In the genomic region with DNA sequence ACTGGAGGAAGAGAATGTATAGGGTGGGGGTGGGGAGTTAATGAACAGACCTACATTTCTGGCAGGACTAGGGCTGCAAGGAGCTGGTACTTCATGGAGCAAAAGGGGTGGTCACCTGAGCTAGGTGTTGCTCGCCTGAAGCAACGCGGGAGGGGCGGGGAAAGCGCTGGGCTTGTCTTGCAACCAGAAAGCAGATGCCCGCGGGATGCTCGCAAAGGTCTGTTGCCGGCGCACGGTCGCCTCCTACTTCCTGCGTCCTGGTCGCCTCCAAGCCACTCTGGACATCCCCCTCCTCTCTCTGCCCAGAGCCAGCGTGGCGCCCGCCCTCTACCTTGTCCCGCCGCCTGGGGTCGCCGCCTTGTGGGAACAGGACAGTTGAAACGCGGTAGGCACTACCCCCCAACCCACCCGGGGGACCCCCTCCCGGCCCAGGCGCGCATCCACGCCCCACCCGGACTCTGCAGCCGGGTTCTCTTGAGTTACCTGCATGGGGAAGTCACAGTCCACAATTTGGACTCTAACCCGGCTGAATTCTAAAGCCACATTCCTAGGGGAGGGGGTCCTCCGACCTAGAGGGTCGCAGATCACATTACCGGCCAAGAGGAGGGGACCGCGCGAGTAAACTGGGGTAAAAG, we compare ENCODE assay signal across 8 mouse cellular contexts. TPM values are rescaled to one million over a fixed set of nuclear protein-coding genes. Genes with fewer than 3 reads are reported as not detected.
DNase-seq lines count a peak whose midpoint lies in the region; ATAC-seq and TF ChIP-seq lines count a peak whose summit lies in the region.

No protein-coding gene starts in this region.

- H3K36me3 ChIP-seq in forebrain, embryonic 13.5 days (ENCODE audit: poor library complexity, severe bottlenecking): peaks cover 22% of the 10 kb centered on the region
- H3K36me3 ChIP-seq in intestine, embryonic 14.5 days (ENCODE audit: control insufficient read depth, insufficient read depth, low read length): peaks cover 19% of the 10 kb centered on the region
- H3K36me3 ChIP-seq in liver, embryonic 15.5 days (replicated peaks): peaks cover 7% of the 10 kb centered on the region; the same call in 1 of the 2 replicates
- peaks cover 22% of the 10 kb centered on the region for H3K36me3 ChIP-seq in neural tube, embryonic 13.5 days

- H3K9me3 ChIP-seq in forebrain, embryonic 13.5 days (replicated peaks): no peaks in the 10 kb centered on the region
- H3K9me3 ChIP-seq in intestine, embryonic 14.5 days (ENCODE audit: control insufficient read depth, low read length): no peaks in the 10 kb centered on the region
- no peaks in the 10 kb centered on the region for H3K9me3 ChIP-seq in liver, embryonic 15.5 days (replicated peaks)
- H3K9me3 ChIP-seq in neural tube, embryonic 13.5 days: no peaks in the 10 kb centered on the region

- no peak for TF ChIP-seq CTCF in bone marrow, adult 2 months (IDR thresholded peaks at IDR 0.05; ENCODE audit: control insufficient read depth, insufficient read depth, low read length)

- peak overlapping the region; percentile 100 for H3K4me2 ChIP-seq in forebrain, embryonic 13.5 days
- H3K4me2 ChIP-seq in intestine, embryonic 14.5 days (ENCODE audit: low read length): peak overlapping the region; percentile 100
- H3K4me2 ChIP-seq in liver, embryonic 15.5 days: peak overlapping the region; percentile 94
- H3K4me2 ChIP-seq in neural tube, embryonic 13.5 days: peak overlapping the region; percentile 100

- peak; percentile 3 for DNase-seq in right cerebral cortex, adult 18-20 months
- no peak for DNase-seq in right cerebral cortex, postnatal 25 days
- peak; percentile 84 for DNase-seq in intestine, embryonic 14.5 days (ENCODE audit: low spot score)
- DNase-seq in yolk sac, embryonic 10.5 days (ENCODE audit: low spot score): peak; percentile 94

- peak overlapping the region; percentile 92 for H3K9ac ChIP-seq in forebrain, embryonic 13.5 days
- H3K9ac ChIP-seq in intestine, embryonic 14.5 days (ENCODE audit: low read length): peak overlapping the region; percentile 89
- peak overlapping the region; percentile 20 for H3K9ac ChIP-seq in liver, embryonic 15.5 days
- peak overlapping the region; percentile 92 for H3K9ac ChIP-seq in neural tube, embryonic 13.5 days

- under 1% methylated on average over 37 of the region's 37 CpGs for WGBS in bone marrow, adult 2 months
- WGBS in forebrain, embryonic 13.5 days: under 1% methylated on average over 37 of the region's 37 CpGs
- under 1% methylated on average over 36 of the region's 37 CpGs for WGBS in intestine, embryonic 14.5 days
- WGBS in liver, embryonic 15.5 days (ENCODE audit: insufficient replicate concordance): 0% methylated on average over 37 of the region's 37 CpGs
- under 1% methylated on average over 37 of the region's 37 CpGs for WGBS in neural tube, embryonic 13.5 days

- H3K27me3 ChIP-seq in forebrain, embryonic 13.5 days: no peaks in the 10 kb centered on the region; the same call in 1 of the 2 replicates
- H3K27me3 ChIP-seq in intestine, embryonic 14.5 days (replicated peaks; ENCODE audit: control insufficient read depth, insufficient read depth, low read length): no peaks in the 10 kb centered on the region
- H3K27me3 ChIP-seq in liver, embryonic 15.5 days: peaks cover 22% of the 10 kb centered on the region
- peaks cover 10% of the 10 kb centered on the region for H3K27me3 ChIP-seq in neural tube, embryonic 13.5 days

- ATAC-seq in forebrain, embryonic 13.5 days: peak; percentile 57
- ATAC-seq in intestine, embryonic 14.5 days (replicated peaks; ENCODE audit: low FRiP score, low TSS enrichment, low read depth): peak; percentile 73
- ATAC-seq in liver, embryonic 15.5 days (ENCODE audit: insufficient read depth): no peak
- peak; percentile 55 for ATAC-seq in neural tube, embryonic 13.5 days (ENCODE audit: low read depth)

- TF ChIP-seq POLR2A in bone marrow, adult 2 months (IDR thresholded peaks at IDR 0.05; ENCODE audit: borderline replicate concordance, control insufficient read depth, low read depth, low read length): no peak

- H3K4me1 ChIP-seq in bone marrow, adult 2 months (ENCODE audit: control insufficient read depth, insufficient read depth, low read length): no peaks in the 10 kb centered on the region
- peaks cover 22% of the 10 kb centered on the region for H3K4me1 ChIP-seq in forebrain, embryonic 13.5 days
- 0 out of 2 replicates have a peak, but pooled peaks cover 2% of the 10 kb centered on the region for H3K4me1 ChIP-seq in intestine, embryonic 14.5 days (replicated peaks; ENCODE audit: control insufficient read depth, insufficient read depth, low read length)
- peaks cover 36% of the 10 kb centered on the region for H3K4me1 ChIP-seq in liver, embryonic 15.5 days (replicated peaks)
- H3K4me1 ChIP-seq in neural tube, embryonic 13.5 days (replicated peaks): peaks cover 18% of the 10 kb centered on the region

- H3K4me3 ChIP-seq in bone marrow, adult 2 months (replicated peaks; ENCODE audit: control insufficient read depth, low read depth, low read length): peak overlapping the region; percentile 66
- peak overlapping the region; percentile 96 for H3K4me3 ChIP-seq in forebrain, embryonic 13.5 days
- peak overlapping the region; percentile 96 for H3K4me3 ChIP-seq in intestine, embryonic 14.5 days (ENCODE audit: low read depth, low read length)
- H3K4me3 ChIP-seq in liver, embryonic 15.5 days (replicated peaks): peak overlapping the region; percentile 90
- peak overlapping the region; percentile 64 for H3K4me3 ChIP-seq in neural tube, embryonic 13.5 days

- no peak overlapping the region for H3K27ac ChIP-seq in bone marrow, adult 2 months (ENCODE audit: control insufficient read depth, insufficient read depth, low read depth, low read length, poor library complexity)
- 0 out of 2 replicates have a peak overlapping the region, but pooled peaks have one; percentile 48 for H3K27ac ChIP-seq in forebrain, embryonic 13.5 days
- H3K27ac ChIP-seq in intestine, embryonic 14.5 days (ENCODE audit: low read depth): peak overlapping the region; percentile 19
- H3K27ac ChIP-seq in liver, embryonic 15.5 days (replicated peaks): no peak overlapping the region
- peak overlapping the region; percentile 74; the same call in 1 of the 2 replicates for H3K27ac ChIP-seq in neural tube, embryonic 13.5 days (replicated peaks)

RNA-seq across cellular contexts. Expression of a gene that starts 0.9 kb away (rescaled TPM):
- polyA plus RNA-seq in bone marrow, adult 2 months (2011; ENCODE audit: insufficient read depth, insufficient read length, low replicate concordance, missing spikeins): 10.7 and 25.7 TPM in 2 replicates
- 15.6 and 15.9 TPM in 2 replicates for polyA plus RNA-seq in forebrain, embryonic 13.5 days (2015; fragmentation: Nextera tagmentation; extraction: Ambion mirVana)
- polyA plus RNA-seq in intestine, embryonic 14.5 days (2014; fragmentation: Nextera tagmentation; extraction: Ambion mirVana): 22.2 and 22.6 TPM in 2 replicates
- polyA plus RNA-seq in liver, embryonic 15.5 days (2015; fragmentation: Nextera tagmentation; extraction: Ambion mirVana): 5.6 and 7.1 TPM in 2 replicates
- polyA plus RNA-seq in neural tube, embryonic 13.5 days (2015; fragmentation: Nextera tagmentation; extraction: Ambion mirVana): 15.7 and 19.8 TPM in 2 replicates

Comparison
In these comparisons a context has a peak if more than half of its experiments do, and no peak if none do; other contexts are left out.
1. H3K27ac ChIP-seq: peak in forebrain, embryonic 13.5 days (single experiment), intestine, embryonic 14.5 days (single experiment) and neural tube, embryonic 13.5 days (single experiment); none in bone marrow, adult 2 months (single experiment) and liver, embryonic 15.5 days (single experiment).
2. H3K9ac ChIP-seq: peak in every context shown above with its lines; median percentile 92 in forebrain, embryonic 13.5 days; 92 in neural tube, embryonic 13.5 days; 89 in intestine, embryonic 14.5 days; 20 in liver, embryonic 15.5 days.
3. Peak in every context shown above with its lines, with median percentiles within 50 percentile points of each other: H3K4me3 ChIP-seq and H3K4me2 ChIP-seq.